Mouse (Mus musculus) CD4-positive, CD25-positive, alpha-beta regulatory T cell, adult 4 months (primary cell): ENCODE data around the gene Gpr4. TPM values are rescaled to one million over a fixed set of nuclear protein-coding genes. Genes with fewer than 3 reads are reported as not detected.

ENCODE experiments used
- ATAC-seq: one replicate; pipeline ENCODE4 v1.8.0; 2017
- polyA plus RNA-seq, 2 experiments: library from polyadenylated mRNA; unstranded; fragments of 100-300 nt; shearing (Covaris generic); gene quantifications; one replicate each; pipeline ENCODE4 v1.2.1; 2017

Gene Gpr4
- polyA plus RNA-seq, 2 experiments from 2014 or later = 0.11 TPM; not detected in 1

GRCm38 (mm10) chr7:19229404-19229803 lies 17.1 kb downstream of the Gpr4 start:
- no peak for ATAC-seq

- ATAC-seq = no peak
Observed at GRCm38 (mm10) chr7:19230041-19230580, 17.8 kb downstream of the Gpr4 start.

- no peak for ATAC-seq
Observed at GRCm38 (mm10) chr7:19230899-19231298, 18.6 kb downstream of the Gpr4 start.

- ATAC-seq = no peak
Observed at GRCm38 (mm10) chr7:19231849-19232248, 19.5 kb downstream of the Gpr4 start.

- ATAC-seq = no peak
Observed at GRCm38 (mm10) chr7:19234652-19235051, 22.3 kb downstream of the Gpr4 start.

GRCm38 (mm10) chr7:19235092-19235671 lies 22.8 kb downstream of the Gpr4 start:
- no peak for ATAC-seq

- ATAC-seq = no peak
Observed at GRCm38 (mm10) chr7:19236411-19236810, 24.1 kb downstream of the Gpr4 start.

- ATAC-seq = no peak
Observed at GRCm38 (mm10) chr7:19238344-19238743, 26.0 kb downstream of the Gpr4 start.

- peak; percentile 98 for ATAC-seq
Observed at GRCm38 (mm10) chr7:19239423-19239822, 27.1 kb downstream of the Gpr4 start.

GRCm38 (mm10) chr7:19239986-19240385 lies 27.6 kb downstream of the Gpr4 start:
- no peak for ATAC-seq

- ATAC-seq = no peak
Observed at GRCm38 (mm10) chr7:19240905-19241463, 28.6 kb downstream of the Gpr4 start.

GRCm38 (mm10) chr7:19242005-19242404 lies 29.7 kb downstream of the Gpr4 start:
- ATAC-seq = no peak

- ATAC-seq = no peak
Observed at GRCm38 (mm10) chr7:19243858-19244257, 31.5 kb downstream of the Gpr4 start.

- no peak for ATAC-seq
Observed at GRCm38 (mm10) chr7:19245083-19245482, 32.7 kb downstream of the Gpr4 start.

- ATAC-seq = no peak
Observed at GRCm38 (mm10) chr7:19246855-19247254, 34.5 kb downstream of the Gpr4 start.

- ATAC-seq = no peak
Observed at GRCm38 (mm10) chr7:19247511-19247910, 35.2 kb downstream of the Gpr4 start.

GRCm38 (mm10) chr7:19252078-19252477 lies 39.7 kb downstream of the Gpr4 start:
- no peak for ATAC-seq

GRCm38 (mm10) chr7:19253437-19253836 lies 41.1 kb downstream of the Gpr4 start:
- ATAC-seq = no peak

- no peak for ATAC-seq
Observed at GRCm38 (mm10) chr7:19255395-19255794, 43.1 kb downstream of the Gpr4 start.

- ATAC-seq = peak; percentile 79
Observed at GRCm38 (mm10) chr7:19256567-19256966, 44.2 kb downstream of the Gpr4 start.

GRCm38 (mm10) chr7:19257390-19258022 lies 45.2 kb downstream of the Gpr4 start:
- no peak for ATAC-seq

GRCm38 (mm10) chr7:19258336-19258735 lies 46.0 kb downstream of the Gpr4 start:
- no peak for ATAC-seq

GRCm38 (mm10) chr7:19265147-19265546 lies 52.8 kb downstream of the Gpr4 start:
- ATAC-seq = no peak
